Mouse (Mus musculus): ENCODE measurements around the gene Cav3. TPM values are rescaled to one million over a fixed set of nuclear protein-coding genes. Genes with fewer than 3 reads are reported as not detected.

The Cav3 gene
- polyA plus RNA-seq (2012; ENCODE audit: insufficient read depth, insufficient read length, low replicate concordance, missing spikeins) = not detected in 2 replicates

DNA sequence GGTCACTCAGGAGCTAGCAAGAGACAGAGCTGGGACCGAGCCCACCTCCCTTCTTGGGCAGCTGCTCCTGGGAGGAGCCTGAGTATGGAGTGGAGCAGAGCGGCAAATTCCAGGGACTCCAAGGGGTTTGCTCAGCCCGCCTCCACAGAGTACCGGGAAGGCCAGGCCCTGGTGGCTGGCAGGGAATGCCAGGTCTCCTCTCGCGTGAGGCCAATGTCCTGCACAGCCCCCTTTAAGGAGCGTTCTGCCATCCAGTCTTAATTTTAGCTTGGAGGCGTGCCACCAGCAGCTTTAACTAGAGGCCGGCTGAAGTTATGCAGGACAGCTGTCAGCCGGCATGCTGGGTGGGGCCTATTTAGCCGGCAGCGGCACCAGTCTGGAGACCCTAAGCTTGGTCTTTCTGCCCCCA is at the start of gene Cav3:
Gene Cav3, plus strand, starts transcription at position 165 of the 409 bp plus-strand sequence.
- TF ChIP-seq CTCF (IDR thresholded peaks at IDR 0.05; ENCODE audit: insufficient read depth, low read depth, low read length) (no peak), POLR2A (IDR thresholded peaks at IDR 0.05; ENCODE audit: insufficient read depth, low read depth, low read length) (no peak)
- H3K4me3 ChIP-seq (ENCODE audit: insufficient read depth, low read depth, low read length) = no peak within 1 kb of the TSS
- H3K27ac ChIP-seq (ENCODE audit: insufficient read depth, low read depth, low read length) = no peak within 1 kb of the TSS
- 0 out of 2 replicates have a peak, but pooled peaks cover 5% of the 10 kb centered on the region for H3K4me1 ChIP-seq (ENCODE audit: control insufficient read depth, insufficient read depth, low read length)
- 60% methylated on average over 12 of the region's 12 CpGs for WGBS

DNA sequence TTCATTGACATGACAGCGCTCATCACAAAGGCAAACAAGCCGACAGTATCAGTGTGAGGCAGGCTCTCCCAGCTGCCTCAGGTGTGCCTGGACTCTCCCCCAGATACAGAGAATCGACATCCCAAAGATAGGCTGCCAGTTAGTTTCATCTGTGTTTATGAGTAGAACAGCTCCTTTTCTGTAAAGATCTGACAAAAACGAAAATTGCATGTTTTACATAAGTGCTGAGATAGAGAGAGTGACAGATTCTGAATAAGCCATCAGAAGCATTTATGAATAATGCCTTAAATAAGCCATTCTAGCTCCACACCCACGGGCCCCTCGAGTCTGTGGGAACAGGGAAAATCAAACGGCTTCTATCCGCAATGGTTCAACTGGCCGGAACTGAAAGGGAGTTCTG is 40.0 kb upstream of the Cav3 start:
- WGBS = 74% methylated on average over 9 of the region's 9 CpGs
- H3K4me1 ChIP-seq (ENCODE audit: control insufficient read depth, insufficient read depth, low read length) = no peaks in the 10 kb centered on the region
- no peak overlapping the region for H3K4me3 ChIP-seq (ENCODE audit: insufficient read depth, low read depth, low read length)
- TF ChIP-seq POLR2A (IDR thresholded peaks at IDR 0.05; ENCODE audit: insufficient read depth, low read depth, low read length) = no peak
- TF ChIP-seq CTCF (IDR thresholded peaks at IDR 0.05; ENCODE audit: insufficient read depth, low read depth, low read length) = no peak
- no peak overlapping the region for H3K27ac ChIP-seq (ENCODE audit: insufficient read depth, low read depth, low read length)

DNA sequence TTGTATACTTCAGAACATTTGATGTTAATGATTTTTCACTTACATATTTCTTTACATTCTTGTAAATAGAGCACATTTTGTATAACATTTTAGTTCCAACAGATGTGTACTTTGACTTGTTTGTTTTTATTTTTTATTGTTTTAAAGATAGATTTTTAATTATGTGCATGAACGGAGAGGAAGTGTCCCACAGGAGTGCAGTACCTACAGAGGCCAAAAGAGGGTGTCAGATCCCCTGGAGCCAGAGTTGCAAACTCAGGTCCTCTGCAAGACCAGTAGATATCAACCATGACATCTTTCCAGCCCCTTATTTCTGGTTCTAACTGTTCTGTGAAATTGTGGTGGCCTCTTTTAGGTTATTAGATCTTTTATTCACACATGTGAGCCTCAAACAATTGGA is 38.4 kb upstream of the Cav3 start:
- TF ChIP-seq CTCF (IDR thresholded peaks at IDR 0.05; ENCODE audit: insufficient read depth, low read depth, low read length) (no peak), POLR2A (IDR thresholded peaks at IDR 0.05; ENCODE audit: insufficient read depth, low read depth, low read length) (no peak)
- WGBS = 89% methylated on average over 1 of the region's 1 CpGs
- no peak overlapping the region for H3K27ac ChIP-seq (ENCODE audit: insufficient read depth, low read depth, low read length)
- H3K4me1 ChIP-seq (ENCODE audit: control insufficient read depth, insufficient read depth, low read length) = no peaks in the 10 kb centered on the region
- H3K4me3 ChIP-seq (ENCODE audit: insufficient read depth, low read depth, low read length) = no peak overlapping the region

DNA sequence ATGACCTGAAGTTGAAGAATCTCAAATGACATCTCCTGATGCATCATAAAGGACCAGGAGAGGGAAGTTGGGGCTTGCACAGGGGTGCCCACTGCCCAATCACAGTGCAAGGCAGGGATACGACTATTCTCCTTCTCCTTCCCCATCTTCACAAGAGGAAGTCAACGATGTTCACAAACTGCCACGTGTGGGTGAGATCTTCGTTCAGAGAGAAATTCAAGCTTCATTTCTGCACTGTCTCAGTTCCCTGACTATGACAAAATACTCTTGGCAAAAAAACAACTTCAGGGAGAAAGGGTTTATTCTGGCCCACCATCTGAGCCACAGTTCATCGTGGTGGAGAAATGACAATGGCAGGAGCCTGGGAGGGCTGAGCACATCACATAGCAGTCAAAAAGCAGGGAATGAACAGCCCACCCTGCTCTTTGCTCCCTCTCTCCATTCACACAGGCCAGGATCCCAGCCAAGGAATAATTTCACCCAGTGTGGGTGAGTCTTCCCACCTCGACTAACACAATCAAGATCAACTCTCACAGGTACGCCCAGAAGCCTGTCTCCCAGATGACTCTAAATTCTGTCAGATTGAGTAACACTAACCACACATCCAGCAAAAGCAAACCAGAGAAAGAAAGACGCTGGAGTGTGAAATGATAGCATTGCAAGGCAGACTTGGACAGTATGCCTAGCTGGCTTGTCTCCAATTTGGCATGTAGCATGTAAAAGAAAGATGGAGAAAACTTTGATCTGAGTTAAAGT is 35.4 kb upstream of the Cav3 start:
- 63% methylated on average over 8 of the region's 8 CpGs for WGBS
- H3K27ac ChIP-seq (ENCODE audit: insufficient read depth, low read depth, low read length) = no peak overlapping the region
- no peaks in the 10 kb centered on the region for H3K4me1 ChIP-seq (ENCODE audit: control insufficient read depth, insufficient read depth, low read length)
- no peak overlapping the region for H3K4me3 ChIP-seq (ENCODE audit: insufficient read depth, low read depth, low read length)
- TF ChIP-seq CTCF (IDR thresholded peaks at IDR 0.05; ENCODE audit: insufficient read depth, low read depth, low read length) (no peak), POLR2A (IDR thresholded peaks at IDR 0.05; ENCODE audit: insufficient read depth, low read depth, low read length) (no peak)

DNA sequence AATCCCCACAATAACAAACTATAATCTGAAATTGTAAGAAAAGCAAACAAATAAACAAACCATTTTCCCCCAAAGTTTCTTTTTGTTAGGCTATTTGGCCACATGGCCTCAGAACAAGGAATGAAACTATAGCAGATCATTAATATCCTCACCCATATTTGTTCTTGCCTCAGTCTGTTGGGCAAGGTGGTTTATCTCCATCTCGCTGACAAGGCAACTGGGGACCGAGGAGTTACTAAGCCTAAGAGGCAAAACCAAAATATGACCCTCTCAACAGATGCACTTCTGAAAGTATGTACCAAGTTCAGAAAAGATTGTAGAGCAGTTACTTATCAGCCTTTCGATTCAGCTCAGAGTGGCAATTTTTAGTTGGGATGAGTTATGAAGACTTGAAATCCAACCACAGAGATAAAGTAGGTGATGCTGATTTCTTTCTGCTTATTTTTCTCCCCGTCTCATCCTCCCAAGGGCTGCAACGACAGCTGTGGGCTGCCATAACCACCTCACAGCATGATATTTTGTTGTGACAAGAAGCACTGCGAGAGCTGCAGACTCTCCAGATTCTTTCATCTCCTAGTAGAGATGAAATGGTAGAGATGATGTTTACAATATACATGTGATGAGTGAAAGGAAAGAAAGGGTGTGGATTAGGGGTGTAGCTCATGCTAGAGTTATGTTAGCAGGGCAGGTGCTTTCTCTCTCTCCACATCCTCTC is 33.1 kb upstream of the Cav3 start:
- Histone ChIP-seq H3K4me3 (ENCODE audit: insufficient read depth, low read depth, low read length) (no peak overlapping the region), H3K4me1 (ENCODE audit: control insufficient read depth, insufficient read depth, low read length) (no peaks in the 10 kb centered on the region), H3K27ac (ENCODE audit: insufficient read depth, low read depth, low read length) (no peak overlapping the region)
- 67% methylated on average over 6 of the region's 6 CpGs for WGBS
- TF ChIP-seq POLR2A (IDR thresholded peaks at IDR 0.05; ENCODE audit: insufficient read depth, low read depth, low read length) = no peak
- no peak for TF ChIP-seq CTCF (IDR thresholded peaks at IDR 0.05; ENCODE audit: insufficient read depth, low read depth, low read length)

DNA sequence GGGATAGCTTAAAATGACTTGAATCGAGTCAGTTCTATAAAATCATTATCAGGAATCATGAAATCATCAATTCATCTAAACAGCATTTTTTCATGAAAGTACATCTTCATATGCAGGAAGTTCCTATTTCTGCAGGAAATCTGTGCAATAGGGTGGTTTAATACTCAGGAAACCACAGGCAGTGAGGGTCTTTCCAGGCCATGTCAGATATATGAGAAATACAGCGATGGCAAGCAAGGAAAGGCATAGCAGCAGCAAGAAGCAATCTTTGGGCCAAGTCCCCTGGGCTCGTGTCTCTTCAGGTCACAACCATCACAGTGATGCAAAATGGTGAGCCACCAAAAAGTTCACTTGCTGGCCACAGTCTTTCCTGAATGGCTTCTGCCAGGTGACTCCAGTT is 13.6 kb upstream of the Cav3 start:
- H3K4me3 ChIP-seq (ENCODE audit: insufficient read depth, low read depth, low read length) = no peak overlapping the region
- TF ChIP-seq CTCF (IDR thresholded peaks at IDR 0.05; ENCODE audit: insufficient read depth, low read depth, low read length) (no peak), POLR2A (IDR thresholded peaks at IDR 0.05; ENCODE audit: insufficient read depth, low read depth, low read length) (no peak)
- H3K4me1 ChIP-seq (ENCODE audit: control insufficient read depth, insufficient read depth, low read length) = no peaks in the 10 kb centered on the region
- H3K27ac ChIP-seq (ENCODE audit: insufficient read depth, low read depth, low read length) = no peak overlapping the region
- WGBS = 96% methylated on average over 3 of the region's 3 CpGs

DNA sequence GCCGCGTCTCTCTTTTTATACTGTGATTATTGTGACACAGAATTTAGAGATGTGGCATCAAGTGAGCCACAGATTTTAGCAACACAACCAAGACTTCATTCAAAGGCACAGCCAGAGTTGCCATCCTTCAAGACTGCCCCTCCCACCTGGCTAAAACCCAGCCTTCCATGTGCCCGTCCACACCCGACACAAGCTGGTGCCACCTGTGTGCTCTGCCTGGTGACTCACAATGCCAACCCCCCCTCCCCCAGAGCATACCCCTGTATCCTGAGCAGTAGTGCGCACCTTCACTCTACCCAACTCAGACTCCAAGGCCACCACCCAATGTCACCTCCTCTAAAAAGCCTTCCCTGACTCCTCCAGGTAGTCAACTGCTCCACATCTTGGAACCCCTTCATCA is 2.2 kb downstream of the Cav3 start:
- peaks cover 8% of the 10 kb centered on the region for H3K4me1 ChIP-seq (ENCODE audit: control insufficient read depth, insufficient read depth, low read length)
- no peak overlapping the region for H3K4me3 ChIP-seq (ENCODE audit: insufficient read depth, low read depth, low read length)
- 92% methylated on average over 5 of the region's 5 CpGs for WGBS
- H3K27ac ChIP-seq (ENCODE audit: insufficient read depth, low read depth, low read length) = no peak overlapping the region
- TF ChIP-seq CTCF (IDR thresholded peaks at IDR 0.05; ENCODE audit: insufficient read depth, low read depth, low read length) = no peak
- no peak for TF ChIP-seq POLR2A (IDR thresholded peaks at IDR 0.05; ENCODE audit: insufficient read depth, low read depth, low read length)

DNA sequence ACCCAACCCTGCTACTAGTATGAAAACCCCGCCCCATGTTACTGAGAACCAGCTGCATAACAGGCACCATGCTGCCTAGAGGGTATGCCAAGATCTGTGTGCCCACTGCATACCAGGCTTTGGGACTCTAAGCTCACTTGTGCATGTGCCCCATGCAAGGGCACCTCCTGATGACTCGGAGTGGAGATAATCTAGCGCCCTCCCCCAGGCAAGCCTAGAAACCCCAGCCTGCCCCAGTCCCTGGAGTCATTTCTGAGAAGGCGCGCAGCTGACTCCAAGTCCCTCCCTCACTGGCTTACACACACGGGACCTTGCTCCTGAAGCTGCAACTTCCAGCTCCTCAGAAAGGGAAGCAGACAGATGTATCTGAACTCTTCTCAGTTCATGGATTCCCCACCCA is 4.0 kb downstream of the Cav3 start:
- Histone ChIP-seq H3K4me1 (ENCODE audit: control insufficient read depth, insufficient read depth, low read length) (peaks cover 8% of the 10 kb centered on the region), H3K27ac (ENCODE audit: insufficient read depth, low read depth, low read length) (no peak overlapping the region), H3K4me3 (ENCODE audit: insufficient read depth, low read depth, low read length) (no peak overlapping the region)
- no peak for TF ChIP-seq CTCF (IDR thresholded peaks at IDR 0.05; ENCODE audit: insufficient read depth, low read depth, low read length)
- TF ChIP-seq POLR2A (IDR thresholded peaks at IDR 0.05; ENCODE audit: insufficient read depth, low read depth, low read length) = no peak
- WGBS = 84% methylated on average over 6 of the region's 6 CpGs

DNA sequence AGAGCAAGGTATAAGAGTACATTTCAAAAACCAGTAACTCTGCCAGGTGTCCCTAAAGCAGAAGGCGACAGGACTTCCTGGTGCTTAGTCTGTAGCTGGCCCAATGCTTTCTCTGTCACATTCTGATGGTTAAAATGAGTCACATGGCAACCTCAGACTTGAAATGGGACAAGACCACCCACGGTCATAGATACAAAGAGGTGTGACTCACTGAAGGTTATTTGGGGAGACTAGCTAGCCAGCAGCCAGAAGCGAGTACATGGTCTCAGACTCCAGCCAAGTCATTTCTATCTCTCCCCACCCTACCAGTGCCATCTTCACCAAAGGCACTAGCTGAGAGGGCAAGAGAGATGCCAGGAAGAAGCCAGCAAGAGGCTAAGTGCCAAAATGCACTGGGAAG is 6.1 kb downstream of the Cav3 start:
- Histone ChIP-seq H3K27ac (ENCODE audit: insufficient read depth, low read depth, low read length) (no peak overlapping the region), H3K4me3 (ENCODE audit: insufficient read depth, low read depth, low read length) (no peak overlapping the region), H3K4me1 (ENCODE audit: control insufficient read depth, insufficient read depth, low read length) (peaks cover 3% of the 10 kb centered on the region)
- WGBS = 37% methylated on average over 3 of the region's 3 CpGs
- no peak for TF ChIP-seq CTCF (IDR thresholded peaks at IDR 0.05; ENCODE audit: insufficient read depth, low read depth, low read length)
- no peak for TF ChIP-seq POLR2A (IDR thresholded peaks at IDR 0.05; ENCODE audit: insufficient read depth, low read depth, low read length)
